Mouse (Mus musculus) stomach, postnatal 0 days (tissue): ENCODE data around the gene Crybb3.

Experiments used
- CTCF ChIP-seq: IDR thresholded peaks from 2 replicates; pipeline ENCODE4 v1.5.1; 2016; ENCODE audit warnings: antibody characterized with exemption, low read depth, mild to moderate bottlenecking, moderate library complexity
- EP300 ChIP-seq: optimal IDR thresholded peaks from 2 replicates; pipeline ENCODE3; 2016; ENCODE audit warnings: antibody characterized with exemption

DNA sequence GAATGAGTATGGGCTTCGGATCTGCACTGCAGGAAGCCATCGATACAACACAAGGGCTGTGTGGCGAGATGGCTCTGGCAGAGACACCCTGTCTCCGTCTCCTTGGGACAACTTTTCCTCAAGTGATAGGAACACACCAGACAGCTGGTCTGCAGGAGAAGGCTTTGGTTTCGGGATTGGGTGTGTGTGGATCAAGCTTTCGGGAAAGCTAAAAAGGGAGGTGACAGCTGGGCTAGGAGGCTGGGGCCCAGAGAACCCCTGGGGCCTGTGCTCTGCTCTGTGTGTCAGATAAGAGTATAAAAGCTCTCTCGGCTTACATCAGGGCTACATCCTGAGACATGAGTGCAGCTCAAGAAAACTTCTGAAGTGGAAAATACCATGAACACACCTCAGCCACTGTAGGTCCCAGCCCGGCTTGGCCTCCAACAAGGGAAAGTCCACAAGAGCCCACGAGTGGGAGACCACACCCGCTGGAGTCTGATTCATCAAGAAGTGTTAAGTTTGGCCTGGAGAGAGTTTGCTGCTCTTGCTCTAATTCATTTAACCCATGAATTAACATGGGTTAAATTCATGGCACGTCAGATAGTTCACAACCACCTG lies 26.9 kb upstream of the Crybb3 start:
- no peak for TF ChIP-seq CTCF
- no peak for TF ChIP-seq EP300
